Mouse (Mus musculus) forebrain, embryonic 13.5 days (tissue): ENCODE data around the gene Gm20695. TPM values are rescaled to one million over a fixed set of nuclear protein-coding genes. Genes with fewer than 3 reads are reported as not detected.

ENCODE experiments used
- ATAC-seq: fragments of 200-750 bp; cut with Nextera tagmentation; 2 replicates; pipeline ENCODE4 v1.8.0; 2017
- H3K27ac ChIP-seq: fragments of 300-500 bp; sonication (generic); 2 replicates; pipeline ENCODE4 v1.5.1; 2015; ENCODE audit warnings: inconsistent platforms, mild to moderate bottlenecking, moderate library complexity
- H3K27me3 ChIP-seq: fragments of 300-500 bp; sonication (generic); 2 replicates; pipeline ENCODE4 v1.6.1; 2015; ENCODE audit warnings: mild to moderate bottlenecking, inconsistent platforms
- H3K36me3 ChIP-seq: fragments of 300-500 bp; sonication (generic); 2 replicates; pipeline ENCODE4 v1.6.1; 2015; ENCODE audit warnings: mild to moderate bottlenecking, inconsistent platforms; ENCODE audit not compliant: poor library complexity, severe bottlenecking
- H3K4me1 ChIP-seq: fragments of 300-500 bp; sonication (generic); 2 replicates; pipeline ENCODE4 v1.6.1; 2015; ENCODE audit warnings: inconsistent platforms
- H3K4me2 ChIP-seq: fragments of 300-500 bp; sonication (generic); 2 replicates; pipeline ENCODE4 v1.6.1; 2015; ENCODE audit warnings: inconsistent platforms, mild to moderate bottlenecking, moderate library complexity
- H3K4me3 ChIP-seq: fragments of 300-500 bp; sonication (generic); 2 replicates; pipeline ENCODE4 v1.5.1; 2015; ENCODE audit warnings: mild to moderate bottlenecking, inconsistent platforms
- H3K9ac ChIP-seq: fragments of 300-500 bp; sonication (generic); 2 replicates; pipeline ENCODE4 v1.6.1; 2015; ENCODE audit warnings: mild to moderate bottlenecking, inconsistent platforms
- H3K9me3 ChIP-seq: fragments of 300-500 bp; sonication (generic); replicated peaks from 2 replicates; pipeline ENCODE4 v1.6.1; 2016; ENCODE audit warnings: inconsistent platforms
- WGBS: fragments of 180-500 bp; shearing (Covaris S2); methylation state at CpG from one replicate; pipeline ENCODE4 v1.1.7; 2015; 5-methylcytosine and 5-hydroxymethylcytosine counted together
- microRNA-seq: library from miRNA; unstranded; fragments of <30 nt; microRNA quantifications from one replicate; pipeline ENCODE4, GENCODE M21; 2016
- polyA plus RNA-seq: library from polyadenylated mRNA; unstranded; fragments of >200 nt; fragmentation: Nextera tagmentation; extraction: Ambion mirVana; gene quantifications from 2 replicates; pipeline ENCODE4 v1.2.1, GENCODE M21; 2015

Gene Gm20695
- polyA plus RNA-seq, 1 experiment from 2014 or later, result 5.7 TPM

GRCm38 (mm10) chr16:3959261-3959660, 74.8 kb downstream of the Gm20695 start:
- WGBS, result 74% methylated on average over 2 of the region's 2 CpGs
- Histone ChIP-seq H3K4me2 (no peak overlapping the region), H3K4me1 (no peaks in the 10 kb centered on the region), H3K36me3 (no peaks in the 10 kb centered on the region), H3K27me3 (no peaks in the 10 kb centered on the region), H3K4me3 (no peak overlapping the region), H3K27ac (no peak overlapping the region), H3K9ac (no peak overlapping the region), H3K9me3 (no peaks in the 10 kb centered on the region)
- ATAC-seq, result no peak

DNA sequence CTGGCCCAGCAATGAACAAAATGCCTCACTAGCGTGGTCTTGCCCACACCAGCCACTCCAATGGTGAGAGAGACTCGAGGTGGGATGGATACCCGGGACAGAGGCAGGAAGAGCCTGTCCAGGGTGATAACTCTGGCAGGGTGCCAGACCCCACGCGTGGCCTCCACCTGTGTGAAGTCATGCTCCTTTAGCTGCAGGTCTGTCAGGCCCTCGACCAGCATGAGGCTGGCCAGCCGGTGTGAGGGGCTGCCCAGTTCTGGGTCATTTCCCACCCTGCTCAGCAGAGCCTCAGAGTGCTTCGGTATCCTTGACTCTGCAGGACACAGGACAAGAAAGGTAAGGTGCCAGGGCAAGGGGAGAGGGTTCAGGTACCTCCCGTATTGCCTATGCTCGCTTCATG, 80.5 kb downstream of the Gm20695 start:
- ATAC-seq, result no peak
- no peak overlapping the region for H3K4me3 ChIP-seq
- 86% methylated on average over 10 of the region's 10 CpGs for WGBS
- no peak overlapping the region for H3K27ac ChIP-seq
- H3K27me3 ChIP-seq, result no peaks in the 10 kb centered on the region
- H3K9me3 ChIP-seq, result no peaks in the 10 kb centered on the region
- no peaks in the 10 kb centered on the region for H3K4me1 ChIP-seq
- no peak overlapping the region for H3K4me2 ChIP-seq
- no peak overlapping the region for H3K9ac ChIP-seq
- H3K36me3 ChIP-seq, result no peaks in the 10 kb centered on the region

- Histone ChIP-seq H3K4me2 (no peak overlapping the region), H3K4me3 (no peak overlapping the region), H3K27ac (no peak overlapping the region), H3K4me1 (no peaks in the 10 kb centered on the region), H3K9ac (no peak overlapping the region), H3K9me3 (no peaks in the 10 kb centered on the region), H3K36me3 (no peaks in the 10 kb centered on the region), H3K27me3 (no peaks in the 10 kb centered on the region)
- WGBS, result 79% methylated on average over 3 of the region's 3 CpGs
- no peak for ATAC-seq
Observed at GRCm38 (mm10) chr16:3965534-3965933, 81.1 kb downstream of the Gm20695 start.

Small RNA genes lying within 50 kb of the gene (microRNA-seq; reads per million reads assigned to microRNA genes)
- gene Gm23493, result not detected

Other genes starting within 250 kb of the Gm20695 start
- gene Mefv, start 166.6 kb upstream of the Gm20695 start, polyA plus RNA-seq, result not detected in 2 replicates
- 57.0 and 59.2 TPM in 2 replicates for gene Zfp263, start 140.6 kb upstream of the Gm20695 start, polyA plus RNA-seq
- gene Olfr15, start 53.8 kb upstream of the Gm20695 start, polyA plus RNA-seq, result not detected in 2 replicates
- gene Zfp174, start 37.4 kb upstream of the Gm20695 start, polyA plus RNA-seq, result 1.3 and 1.6 TPM in 2 replicates
- 66.0 and 72.4 TPM in 2 replicates for gene Naa60, start 12.3 kb upstream of the Gm20695 start, polyA plus RNA-seq
- gene Zfp597, start 87 bp upstream of the Gm20695 start, polyA plus RNA-seq, result 9.6 and 10.8 TPM in 2 replicates
- gene 1700037C18Rik, start 24.0 kb downstream of the Gm20695 start, polyA plus RNA-seq, result 7.9 and 9.7 TPM in 2 replicates
- 30.3 and 35.5 TPM in 2 replicates for gene Cluap1, start 24.2 kb downstream of the Gm20695 start, polyA plus RNA-seq
- 0.78 and 0.81 TPM in 2 replicates for gene Nlrc3, start 92.0 kb downstream of the Gm20695 start, polyA plus RNA-seq
- 18.0 and 21.3 TPM in 2 replicates for gene Slx4, start 119.1 kb downstream of the Gm20695 start, polyA plus RNA-seq
- gene Dnase1, start 152.3 kb downstream of the Gm20695 start, polyA plus RNA-seq, result 5.0 and 5.2 TPM in 2 replicates
- gene Trap1, start 193.2 kb downstream of the Gm20695 start, polyA plus RNA-seq, result 54.2 and 59.0 TPM in 2 replicates